Mouse (Mus musculus): ENCODE data around the gene Egfl7. TPM values are rescaled to one million over a fixed set of nuclear protein-coding genes. Genes with fewer than 3 reads are reported as not detected.

Gene Egfl7
- polyA plus RNA-seq, 1 experiment from 2014 or later: 110 TPM

DNA sequence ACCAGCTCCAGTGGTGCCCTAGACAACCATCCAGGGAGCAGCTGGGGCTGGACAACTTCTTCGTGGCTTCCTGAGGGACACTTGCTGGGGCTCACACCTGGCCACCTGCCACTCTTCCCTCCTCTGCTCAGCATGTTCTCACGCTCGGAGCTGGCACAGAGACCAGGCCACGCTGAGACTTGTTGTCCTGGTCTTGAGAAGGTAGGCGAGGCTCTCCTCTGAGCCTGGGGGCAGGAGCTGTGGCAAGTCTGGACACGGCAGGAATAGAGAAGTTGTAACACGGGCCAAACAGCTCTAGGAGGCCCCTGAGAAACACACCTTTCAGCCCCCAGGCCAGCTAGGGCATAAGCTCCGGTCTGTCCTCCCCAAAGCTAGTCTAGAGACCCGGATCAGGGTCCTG lies 25.9 kb upstream of the Egfl7 start:
- no peak overlapping the region for H3K4me3 ChIP-seq (ENCODE audit: low read depth, low read length)
- H3K4me2 ChIP-seq (ENCODE audit: low read depth, low read length): no peak overlapping the region
- peaks cover 8% of the 10 kb centered on the region for H3K4me1 ChIP-seq (ENCODE audit: control insufficient read depth, insufficient read depth, low read length)
- H3K27me3 ChIP-seq (replicated peaks; ENCODE audit: control insufficient read depth, insufficient read depth, low read length): no peaks in the 10 kb centered on the region
- ATAC-seq (ENCODE audit: low read depth) (no peak), DNase-seq (ENCODE audit: low spot score) (peak; percentile 75)
- no peaks in the 10 kb centered on the region for H3K9me3 ChIP-seq (ENCODE audit: control insufficient read depth, low read length)
- no peak overlapping the region for H3K9ac ChIP-seq (ENCODE audit: low read depth, low read length)
- no peaks in the 10 kb centered on the region for H3K36me3 ChIP-seq (ENCODE audit: control insufficient read depth, insufficient read depth, low read length)
- no peak overlapping the region; the same call in 1 of the 2 replicates for H3K27ac ChIP-seq (replicated peaks; ENCODE audit: low read depth, low read length)
- 66% methylated on average over 8 of the region's 9 CpGs for WGBS

DNA sequence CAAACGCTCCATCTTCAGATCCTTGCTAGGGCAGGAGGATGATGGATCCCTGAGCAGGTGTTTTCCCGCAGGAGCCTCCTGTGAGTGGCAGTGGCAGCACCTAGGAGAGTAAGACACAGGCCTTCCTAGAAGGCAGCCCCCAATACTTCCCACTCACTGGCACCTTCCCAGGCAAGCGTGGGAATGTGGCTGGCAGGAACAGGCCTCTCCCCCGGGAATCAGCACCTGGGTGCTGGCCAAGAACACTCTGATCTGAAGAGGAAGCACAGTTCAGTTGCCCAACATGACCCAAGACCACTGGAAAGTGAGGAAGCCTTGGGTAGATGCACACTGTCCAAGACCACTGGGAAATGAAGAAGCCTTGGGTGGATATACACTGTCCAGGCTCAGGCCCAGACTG lies 24.7 kb upstream of the Egfl7 start:
- Histone ChIP-seq H3K4me2 (ENCODE audit: low read depth, low read length) (no peak overlapping the region), H3K27ac (replicated peaks; ENCODE audit: low read depth, low read length) (no peak overlapping the region), H3K9ac (ENCODE audit: low read depth, low read length) (no peak overlapping the region), H3K36me3 (ENCODE audit: control insufficient read depth, insufficient read depth, low read length) (no peaks in the 10 kb centered on the region), H3K9me3 (ENCODE audit: control insufficient read depth, low read length) (no peaks in the 10 kb centered on the region), H3K4me1 (ENCODE audit: control insufficient read depth, insufficient read depth, low read length) (peaks cover 8% of the 10 kb centered on the region), H3K27me3 (replicated peaks; ENCODE audit: control insufficient read depth, insufficient read depth, low read length) (no peaks in the 10 kb centered on the region), H3K4me3 (ENCODE audit: low read depth, low read length) (no peak overlapping the region)
- WGBS: 66% methylated on average over 4 of the region's 4 CpGs
- ATAC-seq (ENCODE audit: low read depth) (no peak), DNase-seq (ENCODE audit: low spot score) (no peak)

DNA sequence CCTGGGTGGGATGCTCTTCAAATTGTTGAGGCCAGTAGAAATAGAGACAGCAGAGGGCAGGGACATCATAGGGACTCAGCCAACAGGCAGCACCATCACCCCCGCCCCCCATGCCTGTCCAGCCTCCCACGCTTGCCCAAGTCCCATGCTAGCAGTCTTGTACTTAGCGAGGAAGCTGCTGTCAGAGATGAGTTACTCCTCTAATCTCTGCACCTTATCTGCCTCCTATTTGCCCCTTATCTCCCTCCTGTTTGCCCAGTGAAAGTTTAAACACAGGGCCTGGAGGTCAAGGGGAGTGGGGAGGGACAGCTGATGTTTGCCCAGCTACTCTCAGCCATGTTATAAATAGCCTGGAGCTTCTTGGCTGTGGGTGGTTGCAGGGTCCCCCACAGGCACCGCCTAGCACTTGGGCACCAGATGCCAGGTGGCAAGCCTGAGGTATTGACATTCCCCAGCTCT lies 23.2 kb upstream of the Egfl7 start:
- Histone ChIP-seq H3K4me1 (ENCODE audit: control insufficient read depth, insufficient read depth, low read length) (no peaks in the 10 kb centered on the region), H3K36me3 (ENCODE audit: control insufficient read depth, insufficient read depth, low read length) (no peaks in the 10 kb centered on the region), H3K9ac (ENCODE audit: low read depth, low read length) (no peak overlapping the region), H3K9me3 (ENCODE audit: control insufficient read depth, low read length) (no peaks in the 10 kb centered on the region), H3K4me3 (ENCODE audit: low read depth, low read length) (no peak overlapping the region), H3K27ac (replicated peaks; ENCODE audit: low read depth, low read length) (no peak overlapping the region), H3K27me3 (replicated peaks; ENCODE audit: control insufficient read depth, insufficient read depth, low read length) (no peaks in the 10 kb centered on the region), H3K4me2 (ENCODE audit: low read depth, low read length) (no peak overlapping the region)
- ATAC-seq (ENCODE audit: low read depth): no peak
- no peak for DNase-seq (ENCODE audit: low spot score)
- 63% methylated on average over 4 of the region's 4 CpGs for WGBS

DNA sequence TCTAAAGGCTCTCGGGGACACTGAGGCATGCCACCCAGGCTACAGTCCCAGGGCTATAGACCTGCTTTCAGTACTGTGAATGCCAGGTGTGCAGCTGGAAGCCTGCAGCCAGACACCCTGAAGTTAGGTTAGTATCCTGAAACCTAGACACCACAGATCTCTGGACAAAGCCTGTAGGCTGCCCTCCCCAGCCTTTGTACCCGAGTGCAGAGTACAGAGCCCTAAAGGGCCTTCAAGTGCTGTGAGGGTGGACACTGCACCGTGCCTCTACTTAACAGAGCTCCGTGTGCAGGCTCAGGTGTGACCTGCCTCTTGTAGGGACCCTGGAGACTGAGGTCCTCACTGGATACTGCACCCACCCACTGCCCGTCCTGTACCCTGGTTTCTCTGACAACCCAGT lies 19.3 kb upstream of the Egfl7 start:
- WGBS: 85% methylated on average over 4 of the region's 5 CpGs

DNA sequence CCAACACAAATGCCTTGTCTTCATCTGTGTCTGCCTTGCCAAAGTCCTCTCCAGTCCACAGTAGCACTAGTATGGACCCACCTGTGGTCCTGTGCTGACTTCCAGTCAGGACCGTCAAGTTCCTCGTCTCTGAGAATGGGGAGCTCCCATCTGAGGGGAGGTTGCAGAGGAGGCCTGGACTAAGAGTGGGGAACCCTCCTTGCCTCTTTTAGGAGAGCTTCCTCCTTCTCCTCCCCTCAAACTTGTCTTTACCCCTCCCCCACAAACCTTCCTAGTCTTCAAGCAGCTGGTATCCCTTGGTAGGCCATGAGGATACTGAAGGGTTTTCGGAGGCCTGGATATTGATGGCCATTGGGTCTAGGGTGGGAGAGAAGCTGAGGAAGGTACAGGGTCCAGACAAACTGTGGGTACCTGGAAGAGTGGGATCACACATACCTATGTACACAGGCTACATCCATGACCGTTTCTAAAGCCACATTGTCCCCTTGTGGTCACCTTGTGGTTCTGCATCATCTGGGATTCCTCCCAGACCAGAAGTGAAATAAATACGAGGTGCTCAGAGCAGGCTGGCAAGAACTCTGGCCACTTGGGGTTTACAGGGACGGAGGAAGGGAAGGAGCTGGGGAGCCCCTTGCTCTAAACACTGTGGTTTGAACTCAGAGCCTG lies 18.3 kb upstream of the Egfl7 start:
- no peaks in the 10 kb centered on the region for H3K27me3 ChIP-seq (replicated peaks; ENCODE audit: control insufficient read depth, insufficient read depth, low read length)
- no peaks in the 10 kb centered on the region for H3K4me1 ChIP-seq (ENCODE audit: control insufficient read depth, insufficient read depth, low read length)
- WGBS: 37% methylated on average over 6 of the region's 6 CpGs
- H3K36me3 ChIP-seq (ENCODE audit: control insufficient read depth, insufficient read depth, low read length): no peaks in the 10 kb centered on the region
- ATAC-seq (ENCODE audit: low read depth) (peak; percentile 79), DNase-seq (ENCODE audit: low spot score) (peak; percentile 83)
- no peak overlapping the region for H3K27ac ChIP-seq (replicated peaks; ENCODE audit: low read depth, low read length)
- H3K4me3 ChIP-seq (ENCODE audit: low read depth, low read length): no peak overlapping the region
- no peaks in the 10 kb centered on the region for H3K9me3 ChIP-seq (ENCODE audit: control insufficient read depth, low read length)
- H3K9ac ChIP-seq (ENCODE audit: low read depth, low read length): no peak overlapping the region
- H3K4me2 ChIP-seq (ENCODE audit: low read depth, low read length): no peak overlapping the region

More for the DNA sequence above, 19.3 kb upstream of the Egfl7 start:
- Histone ChIP-seq H3K27me3 (replicated peaks; ENCODE audit: control insufficient read depth, insufficient read depth, low read length) (no peaks in the 10 kb centered on the region), H3K4me3 (ENCODE audit: low read depth, low read length) (no peak overlapping the region), H3K4me2 (ENCODE audit: low read depth, low read length) (no peak overlapping the region), H3K4me1 (ENCODE audit: control insufficient read depth, insufficient read depth, low read length) (no peaks in the 10 kb centered on the region), H3K27ac (replicated peaks; ENCODE audit: low read depth, low read length) (no peak overlapping the region), H3K9ac (ENCODE audit: low read depth, low read length) (no peak overlapping the region), H3K36me3 (ENCODE audit: control insufficient read depth, insufficient read depth, low read length) (no peaks in the 10 kb centered on the region), H3K9me3 (ENCODE audit: control insufficient read depth, low read length) (no peaks in the 10 kb centered on the region)
- ATAC-seq (ENCODE audit: low read depth): no peak
- DNase-seq (ENCODE audit: low spot score): no peak

DNA sequence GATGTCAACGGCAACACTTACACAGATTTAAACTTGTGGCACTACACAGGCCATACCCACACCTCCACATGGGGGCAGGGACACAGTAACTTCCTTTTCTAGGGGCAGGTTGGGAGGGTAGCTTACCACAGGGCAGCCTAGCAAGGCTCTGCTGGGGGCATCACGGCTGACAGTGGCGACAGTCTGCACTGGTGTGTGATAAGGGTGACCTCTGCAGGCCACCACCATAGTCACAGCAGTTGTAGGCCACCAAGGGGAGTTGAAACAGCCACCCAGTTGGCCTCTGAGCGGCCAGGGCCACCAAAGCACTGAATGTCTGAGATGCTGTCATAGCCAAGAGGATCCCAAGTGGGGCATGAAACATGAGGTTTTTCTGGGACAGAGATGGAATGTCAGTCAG lies 13.6 kb upstream of the Egfl7 start:
- no peaks in the 10 kb centered on the region for H3K4me1 ChIP-seq (ENCODE audit: control insufficient read depth, insufficient read depth, low read length)
- ATAC-seq (ENCODE audit: low read depth) (peak; percentile 70), DNase-seq (ENCODE audit: low spot score) (peak; percentile 49)
- WGBS: 23% methylated on average over 4 of the region's 4 CpGs
- no peaks in the 10 kb centered on the region for H3K27me3 ChIP-seq (replicated peaks; ENCODE audit: control insufficient read depth, insufficient read depth, low read length)
- no peak overlapping the region for H3K27ac ChIP-seq (replicated peaks; ENCODE audit: low read depth, low read length)
- H3K4me3 ChIP-seq (ENCODE audit: low read depth, low read length): no peak overlapping the region
- H3K36me3 ChIP-seq (ENCODE audit: control insufficient read depth, insufficient read depth, low read length): no peaks in the 10 kb centered on the region
- no peak overlapping the region for H3K4me2 ChIP-seq (ENCODE audit: low read depth, low read length)
- no peak overlapping the region for H3K9ac ChIP-seq (ENCODE audit: low read depth, low read length)
- H3K9me3 ChIP-seq (ENCODE audit: control insufficient read depth, low read length): no peaks in the 10 kb centered on the region

DNA sequence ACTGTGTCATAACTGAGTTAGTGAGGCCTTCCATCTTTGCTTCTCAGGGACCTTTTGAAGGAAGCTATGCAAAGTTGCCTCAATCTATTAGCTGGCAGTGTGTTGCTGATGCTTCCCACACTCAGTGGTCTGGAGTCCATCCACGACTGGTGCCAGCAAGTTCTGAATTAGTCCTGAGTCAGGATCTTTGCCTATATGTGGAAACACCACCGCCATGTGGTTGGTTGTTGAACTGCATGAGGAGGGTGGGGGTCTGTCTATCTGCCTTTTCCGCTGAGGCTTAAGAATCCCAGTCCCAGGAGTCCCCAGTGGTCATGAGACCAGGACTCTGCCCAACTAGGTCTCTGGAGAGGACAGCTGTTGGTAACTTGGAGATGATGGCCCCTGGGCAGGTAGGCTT lies 9.8 kb upstream of the Egfl7 start:
- ATAC-seq (ENCODE audit: low read depth) (0 out of 2 replicates have a peak, but pooled peaks have one; percentile 11), DNase-seq (ENCODE audit: low spot score) (no peak)
- Histone ChIP-seq H3K9me3 (ENCODE audit: control insufficient read depth, low read length) (no peaks in the 10 kb centered on the region), H3K4me3 (ENCODE audit: low read depth, low read length) (no peak overlapping the region), H3K9ac (ENCODE audit: low read depth, low read length) (0 out of 2 replicates have a peak overlapping the region, but pooled peaks have one; percentile 8), H3K27me3 (replicated peaks; ENCODE audit: control insufficient read depth, insufficient read depth, low read length) (no peaks in the 10 kb centered on the region), H3K4me2 (ENCODE audit: low read depth, low read length) (no peak overlapping the region), H3K4me1 (ENCODE audit: control insufficient read depth, insufficient read depth, low read length) (peaks cover 18% of the 10 kb centered on the region), H3K27ac (replicated peaks; ENCODE audit: low read depth, low read length) (no peak overlapping the region), H3K36me3 (ENCODE audit: control insufficient read depth, insufficient read depth, low read length) (no peaks in the 10 kb centered on the region)
- WGBS: 9% methylated on average over 3 of the region's 3 CpGs

DNA sequence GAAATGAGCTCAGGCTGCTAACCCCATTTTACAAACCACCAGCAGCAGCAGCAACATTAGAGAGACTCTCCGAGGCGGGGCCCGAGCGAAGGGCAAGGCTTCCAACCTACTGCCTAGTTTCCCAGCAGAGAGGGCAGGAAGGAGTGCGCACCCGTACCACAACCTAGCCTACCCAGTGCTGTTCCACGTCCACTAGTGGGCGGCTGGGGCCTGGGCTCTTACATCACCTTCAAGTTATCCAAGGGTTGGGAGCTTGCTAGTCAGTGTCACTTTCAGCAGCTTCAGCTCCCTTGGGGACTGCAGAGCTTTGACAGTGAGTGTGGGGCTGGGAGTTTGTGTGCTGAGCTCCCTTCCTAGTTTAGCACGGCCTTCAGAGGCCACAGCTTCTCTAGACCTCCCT lies 8.4 kb upstream of the Egfl7 start:
- Histone ChIP-seq H3K9me3 (ENCODE audit: control insufficient read depth, low read length) (no peaks in the 10 kb centered on the region), H3K36me3 (ENCODE audit: control insufficient read depth, insufficient read depth, low read length) (no peaks in the 10 kb centered on the region), H3K4me2 (ENCODE audit: low read depth, low read length) (no peak overlapping the region), H3K4me1 (ENCODE audit: control insufficient read depth, insufficient read depth, low read length) (peaks cover 18% of the 10 kb centered on the region), H3K27ac (replicated peaks; ENCODE audit: low read depth, low read length) (0 out of 2 replicates have a peak overlapping the region, but pooled peaks have one; percentile 39), H3K4me3 (ENCODE audit: low read depth, low read length) (no peak overlapping the region), H3K9ac (ENCODE audit: low read depth, low read length) (no peak overlapping the region), H3K27me3 (replicated peaks; ENCODE audit: control insufficient read depth, insufficient read depth, low read length) (no peaks in the 10 kb centered on the region)
- WGBS: 79% methylated on average over 9 of the region's 9 CpGs
- no peak for ATAC-seq (ENCODE audit: low read depth)
- DNase-seq (ENCODE audit: low spot score): no peak

DNA sequence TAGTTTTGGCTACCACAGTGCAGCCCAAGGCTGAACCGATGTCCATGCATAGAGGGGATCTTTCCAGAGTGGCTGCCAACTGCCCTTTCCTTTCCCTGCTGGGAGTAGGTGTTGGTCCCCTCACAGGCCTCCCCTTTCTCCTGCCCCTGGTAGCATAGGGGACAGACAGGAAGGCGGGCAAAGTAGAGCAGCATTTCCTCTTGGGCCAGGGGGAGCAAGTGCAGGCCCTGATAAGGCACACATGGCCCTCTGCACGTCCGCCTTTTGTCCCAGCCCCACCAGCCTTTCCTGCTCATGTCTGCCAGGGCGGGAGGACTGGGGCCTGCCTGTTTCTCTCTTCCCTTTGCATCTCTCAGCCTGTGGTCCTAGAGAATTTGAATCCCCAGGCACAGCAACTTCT lies 8.0 kb upstream of the Egfl7 start:
- Histone ChIP-seq H3K4me1 (ENCODE audit: control insufficient read depth, insufficient read depth, low read length) (peaks cover 18% of the 10 kb centered on the region), H3K36me3 (ENCODE audit: control insufficient read depth, insufficient read depth, low read length) (no peaks in the 10 kb centered on the region), H3K9me3 (ENCODE audit: control insufficient read depth, low read length) (no peaks in the 10 kb centered on the region), H3K4me3 (ENCODE audit: low read depth, low read length) (no peak overlapping the region), H3K4me2 (ENCODE audit: low read depth, low read length) (no peak overlapping the region), H3K9ac (ENCODE audit: low read depth, low read length) (0 out of 2 replicates have a peak overlapping the region, but pooled peaks have one; percentile 8), H3K27ac (replicated peaks; ENCODE audit: low read depth, low read length) (no peak overlapping the region), H3K27me3 (replicated peaks; ENCODE audit: control insufficient read depth, insufficient read depth, low read length) (no peaks in the 10 kb centered on the region)
- DNase-seq (ENCODE audit: low spot score) (no peak), ATAC-seq (ENCODE audit: low read depth) (no peak)
- 59% methylated on average over 5 of the region's 5 CpGs for WGBS

Data from embryonic facial prominence, embryonic 14.5 days (tissue).